Mouse (Mus musculus) layer of hippocampus, adult 2 months (tissue): ENCODE data around the gene Dop1b. TPM values are rescaled to one million over a fixed set of nuclear protein-coding genes. Genes with fewer than 3 reads are reported as not detected.

Source experiments
- DNase-seq, 2 experiments: peaks; one replicate each; pipeline ENCODE4 v3.0.0; 2022; ENCODE audit warnings: low spot score in 2 of 2
- H3K27ac ChIP-seq: fragments of 200-600 bp; 2 replicates; pipeline ENCODE4 v1.8.1; 2022
- H3K4me3 ChIP-seq: fragments of 200-600 bp; 2 replicates; pipeline ENCODE4 v1.8.1; 2022; ENCODE audit warnings: mild to moderate bottlenecking
- CTCF ChIP-seq: fragments of 200-600 bp; conservative IDR thresholded peaks from 2 replicates; pipeline ENCODE4 v1.8.1; 2022; ENCODE audit warnings: antibody characterized with exemption, mild to moderate bottlenecking, moderate library complexity
- total RNA-seq, 2 experiments: library from RNA; stranded (reverse); gene quantifications; 2 replicates each; pipeline ENCODE4 v1.2.3; 2021

Dop1b gene
- total RNA-seq, 2 experiments from 2014 or later: 98.8 to 108 TPM

DNA sequence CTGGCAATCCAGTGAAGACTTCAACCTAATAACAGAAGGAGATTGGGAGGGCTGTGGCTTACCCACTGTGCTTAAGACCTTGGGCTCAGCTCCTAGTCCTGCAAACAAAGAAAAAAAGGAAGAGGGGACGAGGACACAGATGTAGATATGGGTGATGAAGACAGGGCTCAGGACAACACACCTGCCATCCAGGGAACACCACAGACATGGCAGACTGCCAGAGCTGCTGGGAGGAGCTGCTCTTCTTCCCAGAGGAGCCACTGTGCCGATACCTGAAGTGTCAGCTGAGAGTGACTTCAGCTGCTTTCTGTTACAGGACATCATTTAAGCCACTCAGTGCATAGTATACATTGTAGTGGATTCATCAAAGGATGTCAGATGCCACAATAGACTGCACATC is 10.8 kb downstream of the Dop1b start:
- no peak for TF ChIP-seq CTCF
- H3K27ac ChIP-seq: peak overlapping the region; percentile 37; the same call in 1 of the 2 replicates
- no peak for DNase-seq
- H3K4me3 ChIP-seq: no peak overlapping the region

DNA sequence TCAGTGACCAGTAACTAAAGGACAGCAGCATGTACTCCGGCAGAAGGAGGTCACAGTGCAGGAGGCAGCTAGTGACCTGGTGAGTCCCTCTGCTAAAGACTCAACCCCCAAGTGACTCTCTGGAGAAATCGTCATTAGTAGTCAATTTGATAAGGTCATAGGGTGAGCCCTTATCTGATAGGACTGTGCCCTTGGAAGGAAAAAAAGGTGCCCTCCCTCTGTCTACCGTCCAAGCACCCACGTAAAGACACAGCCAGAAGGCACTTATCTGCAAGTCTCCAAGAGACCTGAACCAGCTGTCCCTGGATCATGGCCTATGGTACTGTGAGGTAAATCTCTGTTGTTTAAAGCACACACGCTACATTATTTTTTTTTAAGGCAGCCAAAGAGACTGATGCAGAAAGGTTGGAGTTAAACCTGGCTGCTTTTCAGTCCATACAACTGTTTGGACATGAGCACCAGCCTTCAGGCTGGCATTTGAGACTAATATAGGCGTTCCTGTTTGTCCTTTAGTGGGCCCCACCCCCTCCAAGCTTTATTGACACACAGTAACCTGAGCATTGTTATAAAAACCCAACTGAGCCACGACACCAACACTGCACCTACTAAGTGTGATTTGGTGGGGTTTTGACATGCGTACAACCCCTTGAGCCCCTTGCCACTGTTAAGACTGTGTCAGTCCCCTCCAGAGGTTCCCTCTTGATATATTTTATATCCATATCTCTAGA is 13.9 kb downstream of the Dop1b start:
- Histone ChIP-seq H3K4me3 (no peak overlapping the region), H3K27ac (no peak overlapping the region)
- no peak for TF ChIP-seq CTCF
- no peak for DNase-seq

GRCm38 (mm10) chr16:93726186-93726585 is 14.5 kb downstream of the Dop1b start:
- DNase-seq: no peak
- no peak overlapping the region for H3K4me3 ChIP-seq
- H3K27ac ChIP-seq: no peak overlapping the region
- no peak for TF ChIP-seq CTCF

GRCm38 (mm10) chr16:93728676-93729075 is 17.0 kb downstream of the Dop1b start:
- H3K27ac ChIP-seq: peak overlapping the region; percentile 91
- H3K4me3 ChIP-seq: no peak overlapping the region
- no peak for TF ChIP-seq CTCF
- no peak for DNase-seq

DNA sequence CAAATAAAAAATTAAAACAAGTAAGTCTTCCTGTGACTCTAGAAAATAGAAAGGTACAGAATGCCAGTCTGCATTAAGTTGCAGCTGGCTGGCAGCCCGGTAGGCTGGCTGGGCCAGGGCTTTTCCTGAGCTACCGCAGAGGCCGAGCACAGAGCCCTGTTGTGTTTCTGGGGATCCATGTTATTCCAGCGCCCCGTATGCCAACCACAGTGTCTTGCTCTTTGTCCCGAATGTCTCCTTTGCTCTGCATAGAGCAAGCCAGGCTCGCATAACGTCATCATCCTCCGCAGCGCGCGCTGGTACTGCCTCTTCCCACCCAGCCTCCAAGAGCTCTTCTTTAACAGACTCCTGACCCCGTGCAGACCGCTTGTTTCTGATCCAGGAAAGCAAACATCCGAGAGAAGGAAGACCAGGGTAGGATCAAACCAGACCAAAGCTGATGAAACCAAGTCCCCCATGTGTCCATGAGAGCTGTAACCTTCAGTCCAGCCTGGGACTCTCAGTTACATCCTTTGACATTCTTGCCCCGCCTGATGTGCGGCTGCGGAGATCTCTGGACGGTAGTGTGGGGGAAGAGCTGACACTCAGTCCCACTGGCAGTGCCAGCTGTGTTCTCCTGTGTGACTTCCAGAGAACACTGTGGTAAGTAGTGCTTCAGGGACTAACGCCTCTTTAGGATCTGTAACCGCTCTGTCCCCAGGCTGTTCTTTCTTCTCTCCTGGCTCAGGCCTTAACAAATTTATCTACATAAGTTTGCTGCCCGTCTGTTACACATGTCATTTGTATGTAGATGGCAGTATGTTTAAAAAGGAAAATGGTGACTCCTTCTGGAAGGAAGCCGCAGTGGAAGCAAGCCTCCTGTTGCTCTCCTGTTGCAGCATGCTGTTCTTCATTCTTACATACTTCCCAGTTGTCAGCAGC is 18.4 kb downstream of the Dop1b start:
- H3K4me3 ChIP-seq: peak overlapping the region; percentile 30
- peak overlapping the region; percentile 91 for H3K27ac ChIP-seq
- no peak for TF ChIP-seq CTCF
- no peak for DNase-seq

- Histone ChIP-seq H3K27ac (peak overlapping the region; percentile 91), H3K4me3 (no peak overlapping the region)
- no peak for DNase-seq
- TF ChIP-seq CTCF: no peak
Measured at GRCm38 (mm10) chr16:93731310-93731709, 19.6 kb downstream of the Dop1b start.

- H3K27ac ChIP-seq: peak overlapping the region; percentile 21; the same call in 1 of the 2 replicates
- H3K4me3 ChIP-seq: no peak overlapping the region
- TF ChIP-seq CTCF: no peak
- no peak for DNase-seq
Measured at GRCm38 (mm10) chr16:93732875-93733569, 21.3 kb downstream of the Dop1b start.

- Histone ChIP-seq H3K27ac (no peak overlapping the region), H3K4me3 (no peak overlapping the region)
- no peak for TF ChIP-seq CTCF
- DNase-seq: no peak
Measured at GRCm38 (mm10) chr16:93739251-93739650, 27.5 kb downstream of the Dop1b start.

DNA sequence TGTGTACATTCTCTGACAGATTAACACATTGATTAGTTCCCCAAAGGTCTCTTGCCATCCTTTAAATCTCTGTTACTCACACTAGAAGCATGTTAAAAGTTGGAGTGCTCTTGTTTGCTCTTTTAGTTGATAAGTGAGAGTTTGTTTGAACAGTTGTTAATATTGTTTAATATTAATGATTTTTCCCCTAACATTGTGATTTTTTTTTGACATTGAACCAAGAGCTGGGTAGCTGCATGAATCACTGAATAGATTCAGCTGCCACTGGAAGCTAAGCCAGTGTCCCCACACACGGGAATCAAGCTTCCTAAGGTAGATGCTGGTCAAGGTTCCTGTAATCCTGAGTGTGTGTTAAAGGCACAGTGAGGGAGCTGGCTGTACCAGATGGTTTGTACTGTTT is 31.2 kb downstream of the Dop1b start:
- Histone ChIP-seq H3K4me3 (no peak overlapping the region), H3K27ac (peak overlapping the region; percentile 43; the same call in 1 of the 2 replicates)
- DNase-seq: no peak
- no peak for TF ChIP-seq CTCF

- no peak overlapping the region for H3K4me3 ChIP-seq
- DNase-seq: no peak
- H3K27ac ChIP-seq: no peak overlapping the region
- TF ChIP-seq CTCF: peak; percentile 31
Measured at GRCm38 (mm10) chr16:93744049-93744490, 32.4 kb downstream of the Dop1b start.

DNA sequence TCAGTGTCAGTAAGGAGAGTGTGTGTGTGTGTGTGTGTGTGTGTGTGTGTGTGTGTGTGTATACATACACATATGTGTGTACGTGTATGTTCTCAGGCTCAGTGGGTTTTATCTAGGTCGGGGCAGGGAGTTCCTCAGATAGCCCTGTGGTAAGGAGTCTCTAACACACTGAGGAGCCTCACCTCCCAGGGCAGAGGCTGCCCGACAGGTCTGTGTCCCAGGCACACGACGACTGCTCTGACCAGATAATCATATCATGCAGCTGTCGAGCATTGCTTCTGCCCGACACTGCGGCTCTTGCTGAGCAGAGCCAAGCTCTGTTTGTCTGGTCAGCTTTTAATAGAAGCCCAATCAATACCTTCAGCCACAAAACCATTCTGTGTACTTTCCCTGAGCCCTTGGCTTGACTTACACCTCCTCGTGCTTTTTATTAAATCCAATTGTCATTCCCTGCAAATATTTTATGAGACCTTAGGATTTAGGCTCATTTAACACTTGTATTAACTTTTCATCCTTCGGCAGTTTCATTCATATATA is 33.2 kb downstream of the Dop1b start:
- no peak overlapping the region for H3K27ac ChIP-seq
- H3K4me3 ChIP-seq: no peak overlapping the region
- TF ChIP-seq CTCF: no peak
- DNase-seq: no peak

DNA sequence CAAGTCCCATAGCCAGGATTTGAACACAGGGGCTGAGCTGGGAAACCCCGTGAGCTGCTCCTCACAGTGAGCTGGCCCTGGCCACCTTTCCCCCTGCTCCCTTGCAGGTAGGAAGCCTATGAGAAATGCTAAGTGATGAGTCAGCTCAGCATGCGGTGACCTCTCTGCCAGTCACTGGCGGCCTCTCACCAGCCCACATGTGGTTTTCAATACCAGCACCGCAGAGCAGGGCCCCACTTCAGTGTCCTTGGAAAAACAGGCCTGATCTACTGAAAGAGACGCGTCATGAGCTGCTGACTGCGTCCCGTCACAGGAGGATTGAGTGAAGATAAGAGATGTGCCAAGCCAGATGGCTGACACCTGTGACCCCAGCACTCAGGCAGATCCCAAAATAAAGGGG is 34.7 kb downstream of the Dop1b start:
- H3K27ac ChIP-seq: no peak overlapping the region

More for the DNA sequence above, 34.7 kb downstream of the Dop1b start:
- TF ChIP-seq CTCF: no peak
- no peak for DNase-seq
- no peak overlapping the region for H3K4me3 ChIP-seq
